Mouse (Mus musculus) layer of hippocampus, adult 2 months (tissue): ENCODE measurements at regions not wholly inside any gene's neighbourhood (a gene's known extent, or its start where the extent isn't known, plus 50 kb on each side); places are given as distances from the start of the nearest gene placed in this dataset.

ENCODE experiments used
- DNase-seq, 2 experiments: peaks; one replicate each; pipeline ENCODE4 v3.0.0; 2022; ENCODE audit warnings: low spot score in 2 of 2
- H3K27ac ChIP-seq: fragments of 200-600 bp; 2 replicates; pipeline ENCODE4 v1.8.1; 2022
- H3K4me3 ChIP-seq: fragments of 200-600 bp; 2 replicates; pipeline ENCODE4 v1.8.1; 2022; ENCODE audit warnings: mild to moderate bottlenecking
- CTCF ChIP-seq: fragments of 200-600 bp; conservative IDR thresholded peaks from 2 replicates; pipeline ENCODE4 v1.8.1; 2022; ENCODE audit warnings: antibody characterized with exemption, mild to moderate bottlenecking, moderate library complexity

- DNase-seq, result no peak
- H3K4me3 ChIP-seq, result no peak overlapping the region
- H3K27ac ChIP-seq, result peak overlapping the region; percentile 86
- no peak for TF ChIP-seq CTCF
These were observed 468.6 kb downstream of the Hace1 start for GRCm38 (mm10) chr10:46046094-46046749.

GRCm38 (mm10) chr10:46046890-46047414 is 469.3 kb downstream of the Hace1 start:
- Histone ChIP-seq H3K4me3 (no peak overlapping the region), H3K27ac (peak overlapping the region; percentile 86)
- no peak for DNase-seq
- no peak for TF ChIP-seq CTCF

GRCm38 (mm10) chr10:46047591-46047990 is 470.0 kb downstream of the Hace1 start:
- Histone ChIP-seq H3K4me3 (no peak overlapping the region), H3K27ac (peak overlapping the region; percentile 86)
- TF ChIP-seq CTCF, result no peak
- no peak for DNase-seq

GRCm38 (mm10) chr10:46057362-46058198 is 480.0 kb downstream of the Hace1 start:
- peak; percentile 65 to 77 for DNase-seq
- peak overlapping the region; percentile 21 for H3K27ac ChIP-seq
- TF ChIP-seq CTCF, result peak; percentile 95
- H3K4me3 ChIP-seq, result peak overlapping the region; percentile 45

- TF ChIP-seq CTCF, result no peak
- Histone ChIP-seq H3K4me3 (no peak overlapping the region), H3K27ac (no peak overlapping the region)
- no peak for DNase-seq
These were observed 480.5 kb downstream of the Hace1 start for GRCm38 (mm10) chr10:46058199-46058472.

- no peak for TF ChIP-seq CTCF
These were observed 481.7 kb downstream of the Hace1 start for GRCm38 (mm10) chr10:46059285-46059684.

GRCm38 (mm10) chr10:46063831-46064230 is 486.2 kb downstream of the Hace1 start:
- DNase-seq, result no peak
- no peak overlapping the region for H3K4me3 ChIP-seq
- TF ChIP-seq CTCF, result no peak
- H3K27ac ChIP-seq, result no peak overlapping the region

More at GRCm38 (mm10) chr10:46059285-46059684, 481.7 kb downstream of the Hace1 start:
- no peak for DNase-seq
- Histone ChIP-seq H3K4me3 (no peak overlapping the region), H3K27ac (no peak overlapping the region)

- Histone ChIP-seq H3K27ac (no peak overlapping the region), H3K4me3 (no peak overlapping the region)
- TF ChIP-seq CTCF, result no peak
- DNase-seq, result no peak
These were observed 493.1 kb downstream of the Hace1 start for GRCm38 (mm10) chr10:46070766-46071165.

GRCm38 (mm10) chr10:46071220-46071619 is 493.6 kb downstream of the Hace1 start:
- Histone ChIP-seq H3K27ac (peak overlapping the region; percentile 36; the same call in 1 of the 2 replicates), H3K4me3 (no peak overlapping the region)
- peak; percentile 37; the same call in 1 of the 2 replicates for TF ChIP-seq CTCF
- DNase-seq, result no peak

GRCm38 (mm10) chr10:46071810-46072549 is 494.4 kb downstream of the Hace1 start:
- TF ChIP-seq CTCF, result no peak
- Histone ChIP-seq H3K27ac (peak overlapping the region; percentile 36), H3K4me3 (no peak overlapping the region)
- DNase-seq, result no peak

- Histone ChIP-seq H3K27ac (peak overlapping the region; percentile 36), H3K4me3 (no peak overlapping the region)
- DNase-seq, result no peak
- no peak for TF ChIP-seq CTCF
These were observed 495.2 kb downstream of the Hace1 start for GRCm38 (mm10) chr10:46072550-46073470.

- no peak for DNase-seq
- TF ChIP-seq CTCF, result no peak
- Histone ChIP-seq H3K27ac (no peak overlapping the region), H3K4me3 (no peak overlapping the region)
These were observed 510.1 kb downstream of the Hace1 start for GRCm38 (mm10) chr10:46087766-46088165.
